Mouse (Mus musculus) bone marrow, adult 2 months (tissue): Measurements from ENCODE around the gene Pgam1. TPM values are rescaled to one million over a fixed set of nuclear protein-coding genes. Genes with fewer than 3 reads are reported as not detected.
"Not testable (repeated sequence)": the region's sequence is repeated elsewhere in the genome, so short reads cannot be mapped to it uniquely, and the experiment has no call there.

Experiments used
- H3K27ac ChIP-seq: fragments of 200-500 bp; 2 replicates; pipeline ENCODE4 v1.5.1; 2012; ENCODE audit warnings: low read depth, mild to moderate bottlenecking, control low read depth, inconsistent platforms, low read length; ENCODE audit not compliant: control insufficient read depth, poor library complexity, insufficient read depth
- H3K4me1 ChIP-seq: fragments of 200-500 bp; 2 replicates; pipeline ENCODE4 v1.6.1; 2011; ENCODE audit warnings: low read length; ENCODE audit not compliant: control insufficient read depth, insufficient read depth
- H3K4me3 ChIP-seq: fragments of 200-500 bp; replicated peaks from 2 replicates; pipeline ENCODE3; 2011; ENCODE audit warnings: mild to moderate bottlenecking, low read depth, low read length, control low read depth; ENCODE audit not compliant: control insufficient read depth
- CTCF ChIP-seq: fragments of 200-500 bp; IDR thresholded peaks from 2 replicates; pipeline ENCODE4 v1.5.1; 2011; ENCODE audit warnings: low read length, control low read depth; ENCODE audit not compliant: control insufficient read depth, insufficient read depth
- POLR2A ChIP-seq: fragments of 200-500 bp; IDR thresholded peaks from 2 replicates; pipeline ENCODE4 v1.6.1; 2011; ENCODE audit warnings: low read depth, mild to moderate bottlenecking, control low read depth, low read length, borderline replicate concordance; ENCODE audit not compliant: control insufficient read depth
- WGBS: fragments of 180-500 bp; shearing (Covaris S2); methylation state at CpG from one replicate; pipeline ENCODE4 v1.1.7; 2018; 5-methylcytosine and 5-hydroxymethylcytosine counted together
- polyA plus RNA-seq: library from polyadenylated mRNA; stranded (reverse); fragments of >200 nt; gene quantifications from 2 replicates; pipeline ENCODE4 v1.2.4, GENCODE M21; 2011; ENCODE audit warnings: low replicate concordance; ENCODE audit not compliant: missing spikeins, insufficient read depth, insufficient read length

Gene Pgam1
- polyA plus RNA-seq: 47.1 and 160 TPM in 2 replicates

GRCm38 (mm10) chr19:41911178-41912073 is at the start of gene Pgam1:
Gene Pgam1 (plus strand): TSS chr19:41911923.
- TF ChIP-seq POLR2A: peak; percentile 71; the same call in 1 of the 2 replicates
- no peak for TF ChIP-seq CTCF
- Histone ChIP-seq H3K27ac (peak within 1 kb of the TSS; percentile 92), H3K4me1 (peaks cover 6% of the 10 kb centered on the region), H3K4me3 (peak within 1 kb of the TSS; percentile 81)
- 2% methylated on average over 54 of the region's 54 CpGs for WGBS

- Histone ChIP-seq H3K4me3 (no peak overlapping the region), H3K27ac (no peak overlapping the region), H3K4me1 (no peaks in the 10 kb centered on the region)
- TF ChIP-seq POLR2A (no peak), CTCF (no peak)
- 90% methylated on average over 8 of the region's 8 CpGs for WGBS
Observed at GRCm38 (mm10) chr19:41866707-41867106, 45.0 kb upstream of the Pgam1 start.

GRCm38 (mm10) chr19:41869296-41869695 is 42.4 kb upstream of the Pgam1 start:
- TF ChIP-seq POLR2A (no peak), CTCF (no peak)
- H3K4me3 ChIP-seq: no peak overlapping the region
- no peak overlapping the region for H3K27ac ChIP-seq
- H3K4me1 ChIP-seq: no peaks in the 10 kb centered on the region
- WGBS: 87% methylated on average over 5 of the region's 5 CpGs

GRCm38 (mm10) chr19:41869946-41870345 is 41.8 kb upstream of the Pgam1 start:
- not testable (repeated sequence) for H3K4me1 ChIP-seq, H3K4me3 ChIP-seq, H3K27ac ChIP-seq
- 58% methylated on average over 5 of the region's 5 CpGs for WGBS

- Histone ChIP-seq H3K27ac (no peak overlapping the region), H3K4me1 (no peaks in the 10 kb centered on the region), H3K4me3 (no peak overlapping the region)
- TF ChIP-seq POLR2A (no peak), CTCF (no peak)
- 93% methylated on average over 2 of the region's 2 CpGs for WGBS
Observed at GRCm38 (mm10) chr19:41872285-41872684, 39.4 kb upstream of the Pgam1 start.

- Histone ChIP-seq H3K4me1 (no peaks in the 10 kb centered on the region), H3K27ac (no peak overlapping the region), H3K4me3 (no peak overlapping the region)
- 81% methylated on average over 14 of the region's 14 CpGs for WGBS
- TF ChIP-seq CTCF: no peak
Observed at GRCm38 (mm10) chr19:41874356-41874755, 37.4 kb upstream of the Pgam1 start.

GRCm38 (mm10) chr19:41881842-41882241 is 29.9 kb upstream of the Pgam1 start:
- TF ChIP-seq CTCF (no peak), POLR2A (no peak)
- 88% methylated on average over 4 of the region's 4 CpGs for WGBS

GRCm38 (mm10) chr19:41883882-41884281 is 27.8 kb upstream of the Pgam1 start:
- no peak for TF ChIP-seq POLR2A
- TF ChIP-seq CTCF: no peak
- H3K27ac ChIP-seq: no peak overlapping the region
- H3K4me3 ChIP-seq: no peak overlapping the region
- WGBS: 89% methylated on average over 9 of the region's 9 CpGs
- no peaks in the 10 kb centered on the region for H3K4me1 ChIP-seq

More at GRCm38 (mm10) chr19:41881842-41882241, 29.9 kb upstream of the Pgam1 start:
- H3K4me1 ChIP-seq: no peaks in the 10 kb centered on the region
- no peak overlapping the region for H3K27ac ChIP-seq
- H3K4me3 ChIP-seq: no peak overlapping the region

GRCm38 (mm10) chr19:41888191-41888590 is 23.5 kb upstream of the Pgam1 start:
- no peak overlapping the region for H3K4me3 ChIP-seq
- TF ChIP-seq CTCF: no peak
- TF ChIP-seq POLR2A: no peak
- no peaks in the 10 kb centered on the region for H3K4me1 ChIP-seq
- H3K27ac ChIP-seq: no peak overlapping the region

GRCm38 (mm10) chr19:41894959-41895358 is 16.8 kb upstream of the Pgam1 start:
- Histone ChIP-seq H3K27ac (no peak overlapping the region), H3K4me1 (peaks cover 3% of the 10 kb centered on the region; the same call in 1 of the 2 replicates), H3K4me3 (peak overlapping the region; percentile 5)
- TF ChIP-seq CTCF (no peak), POLR2A (no peak)
- WGBS: 32% methylated on average over 7 of the region's 7 CpGs
